Mouse (Mus musculus): ENCODE measurements around the gene Myh2.
A peak's percentile ranks its signal among the peaks of the same experiment; 100 is the strongest.

Myh2 gene

GRCm38 (mm10) chr11:67151651-67152630 lies 18.9 kb upstream of the Myh2 start:
- DNase-seq (ENCODE audit: extremely low spot score, low spot score): no peak

DNA sequence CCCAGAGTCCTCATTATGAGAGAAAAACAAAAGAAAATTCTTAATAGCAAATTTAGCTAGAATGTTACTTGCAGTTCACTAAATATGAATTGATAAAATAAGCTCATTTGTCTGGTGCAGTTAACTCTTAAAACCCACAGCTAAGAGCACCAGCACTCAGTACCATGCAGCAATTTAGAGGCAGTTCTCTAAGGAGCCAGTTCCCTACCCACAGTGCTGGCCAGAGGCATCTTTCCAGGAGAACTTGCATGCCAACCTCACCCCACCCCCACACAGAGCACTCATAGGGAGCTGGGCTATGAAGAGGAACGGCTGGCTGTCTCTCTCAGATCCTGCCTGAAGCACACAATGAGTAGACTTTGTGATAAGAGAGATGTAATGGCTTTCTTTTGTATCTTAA lies 17.7 kb upstream of the Myh2 start:
- no peak for DNase-seq (ENCODE audit: extremely low spot score, low spot score)

- DNase-seq (ENCODE audit: extremely low spot score, low spot score): no peak
Observed at GRCm38 (mm10) chr11:67153843-67154242, 17.0 kb upstream of the Myh2 start.

DNA sequence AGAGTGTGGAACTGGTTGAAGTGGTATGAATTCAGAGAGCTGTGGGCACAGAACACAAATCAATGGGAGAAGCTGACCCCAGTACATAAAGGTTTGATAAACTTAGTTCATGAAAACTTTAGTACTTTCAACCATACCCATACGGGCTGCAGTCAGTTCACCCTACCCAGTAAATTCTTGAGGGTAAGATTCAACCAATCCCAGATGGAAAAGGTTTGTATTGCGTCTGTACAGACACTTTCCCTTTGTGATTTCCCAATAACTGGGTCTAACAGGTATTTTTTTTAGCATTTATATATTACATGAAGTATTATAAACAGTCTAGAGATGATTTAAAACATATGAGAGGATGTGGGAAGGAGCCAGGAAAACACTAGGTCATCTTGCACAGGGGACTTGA lies 15.2 kb upstream of the Myh2 start:
- no peak for DNase-seq (ENCODE audit: extremely low spot score, low spot score)

- no peak for DNase-seq (ENCODE audit: extremely low spot score, low spot score)
Observed at GRCm38 (mm10) chr11:67160131-67160530, 10.7 kb upstream of the Myh2 start.

DNA sequence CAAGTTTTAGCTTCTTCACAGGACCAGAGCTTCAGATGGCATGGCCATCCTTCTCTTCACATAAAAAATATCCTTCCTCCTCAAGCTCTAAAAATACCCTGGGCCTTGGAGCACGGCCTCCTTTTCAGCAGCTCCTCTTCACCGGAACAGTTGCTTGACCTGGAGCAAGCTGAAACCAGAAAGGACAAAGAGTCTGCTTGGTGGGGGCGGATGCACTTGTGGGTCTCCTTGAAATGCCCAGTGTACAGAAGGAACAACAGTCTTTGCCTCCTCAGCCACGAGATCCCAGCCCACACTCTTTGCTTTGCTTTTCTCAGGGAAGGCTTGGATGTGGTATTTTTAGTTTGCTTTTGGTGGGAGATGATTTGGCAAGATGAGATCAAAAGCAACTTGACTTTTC lies 7.1 kb upstream of the Myh2 start:
- no peak for DNase-seq (ENCODE audit: extremely low spot score, low spot score)

- DNase-seq (ENCODE audit: extremely low spot score, low spot score): no peak
Observed at GRCm38 (mm10) chr11:67164851-67165250, 6.0 kb upstream of the Myh2 start.

GRCm38 (mm10) chr11:67169301-67169700 lies 1.5 kb upstream of the Myh2 start:
- peak; percentile 15 for DNase-seq (ENCODE audit: extremely low spot score, low spot score)

DNA sequence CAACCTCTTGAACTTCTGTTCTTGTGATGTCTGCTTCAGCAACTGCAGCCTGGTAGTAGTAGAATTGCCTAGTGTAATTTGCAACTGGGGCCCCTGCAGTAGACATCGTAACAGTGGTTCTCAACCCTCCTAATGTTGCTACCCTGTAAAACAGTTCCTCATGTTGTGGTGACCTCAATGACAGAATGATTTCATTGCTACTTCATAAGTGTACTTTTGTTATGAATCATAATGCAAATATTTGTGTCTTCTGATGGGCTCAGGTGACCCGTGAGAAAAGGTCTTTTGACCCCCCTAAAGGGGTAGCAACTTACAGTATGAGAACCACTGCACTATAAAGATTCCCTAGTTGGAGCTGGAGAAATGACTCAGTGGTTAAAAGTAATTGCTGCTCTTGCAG lies 1.6 kb downstream of the Myh2 start:
- no peak for DNase-seq (ENCODE audit: extremely low spot score, low spot score)

DNA sequence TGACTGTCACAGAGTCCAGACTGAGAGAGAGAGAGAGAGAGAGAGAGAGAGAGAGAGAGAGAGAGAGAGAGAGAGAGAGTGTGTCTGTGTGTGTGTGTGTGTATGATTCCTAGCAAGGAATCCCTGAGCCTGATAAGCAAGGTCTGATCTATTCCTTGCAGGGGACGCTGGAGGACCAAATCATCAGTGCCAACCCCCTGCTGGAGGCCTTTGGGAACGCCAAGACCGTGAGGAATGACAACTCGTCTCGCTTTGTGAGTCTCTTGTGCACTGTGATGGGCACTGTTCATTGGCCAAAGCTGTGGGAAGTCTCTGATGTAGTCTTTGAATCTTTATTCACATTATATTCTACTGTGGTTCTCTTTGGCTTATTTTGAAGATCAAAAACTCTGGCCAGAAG lies 5.5 kb downstream of the Myh2 start:
- no peak for DNase-seq (ENCODE audit: extremely low spot score, low spot score)

GRCm38 (mm10) chr11:67190316-67190715 lies 19.5 kb downstream of the Myh2 start:
- no peak for DNase-seq (ENCODE audit: extremely low spot score, low spot score)

- DNase-seq (ENCODE audit: extremely low spot score, low spot score): no peak
Observed at GRCm38 (mm10) chr11:67190814-67191213, 20.0 kb downstream of the Myh2 start.

DNA sequence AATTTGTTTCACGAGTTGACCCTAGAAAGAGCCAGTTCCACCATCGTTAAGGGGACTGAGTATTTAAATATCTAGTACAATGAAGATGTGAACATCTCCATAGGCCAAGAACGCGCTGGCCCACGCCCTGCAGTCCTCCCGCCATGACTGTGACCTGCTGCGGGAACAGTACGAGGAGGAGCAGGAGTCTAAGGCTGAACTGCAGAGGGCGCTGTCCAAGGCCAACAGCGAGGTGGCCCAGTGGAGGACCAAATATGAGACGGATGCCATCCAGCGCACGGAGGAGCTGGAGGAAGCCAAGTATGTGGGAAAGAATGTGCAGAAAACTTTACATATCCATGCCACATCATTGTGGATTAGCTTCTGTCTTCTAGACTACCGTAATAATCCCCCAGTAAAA lies 20.7 kb downstream of the Myh2 start:
- DNase-seq (ENCODE audit: extremely low spot score, low spot score): no peak

GRCm38 (mm10) chr11:67199321-67199720 lies 28.5 kb downstream of the Myh2 start:
- DNase-seq (ENCODE audit: extremely low spot score, low spot score): no peak

DNA sequence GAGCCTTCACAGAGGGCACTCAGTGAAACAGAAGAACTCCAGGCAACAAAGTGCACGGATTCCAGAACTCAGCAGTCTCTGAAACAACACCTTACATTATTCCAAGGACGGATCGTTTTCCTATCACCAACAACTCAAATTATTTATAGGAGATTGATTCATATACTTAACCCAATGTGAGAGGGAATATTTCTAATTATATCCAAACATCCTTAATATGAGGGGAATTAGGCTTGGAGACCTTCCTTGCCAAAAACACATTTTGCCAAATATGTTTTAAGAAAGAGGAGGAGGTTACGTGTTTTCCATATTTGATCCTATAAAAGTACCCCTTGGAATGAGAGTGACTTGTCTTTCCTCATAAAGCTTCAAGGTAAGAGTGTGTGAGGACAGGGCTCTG lies 28.9 kb downstream of the Myh2 start, which contains the start of gene Myh1:
TSS of gene Myh1 (plus strand) at position 301 of the 400 bp plus-strand sequence.
- DNase-seq (ENCODE audit: extremely low spot score, low spot score): no peak

DNA sequence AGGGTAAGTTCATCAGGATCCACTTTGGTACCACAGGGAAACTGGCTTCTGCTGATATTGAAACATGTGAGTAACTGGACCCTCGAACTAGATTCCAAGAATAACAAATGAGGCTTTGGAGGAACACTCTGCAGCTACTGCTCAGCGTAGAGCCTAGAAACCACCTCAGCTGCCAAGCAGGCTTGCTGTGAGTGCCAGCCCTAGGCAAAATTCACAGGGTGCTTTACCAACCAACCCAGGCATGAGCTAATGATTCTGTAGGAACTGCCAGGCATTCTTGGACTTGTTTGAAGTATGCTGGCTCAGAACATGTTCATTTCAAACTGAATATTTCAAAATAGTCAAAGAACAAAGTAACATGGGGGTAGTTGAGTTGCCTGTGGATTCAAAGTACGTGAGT lies 33.9 kb downstream of the Myh2 start:
- no peak for DNase-seq (ENCODE audit: extremely low spot score, low spot score)

DNA sequence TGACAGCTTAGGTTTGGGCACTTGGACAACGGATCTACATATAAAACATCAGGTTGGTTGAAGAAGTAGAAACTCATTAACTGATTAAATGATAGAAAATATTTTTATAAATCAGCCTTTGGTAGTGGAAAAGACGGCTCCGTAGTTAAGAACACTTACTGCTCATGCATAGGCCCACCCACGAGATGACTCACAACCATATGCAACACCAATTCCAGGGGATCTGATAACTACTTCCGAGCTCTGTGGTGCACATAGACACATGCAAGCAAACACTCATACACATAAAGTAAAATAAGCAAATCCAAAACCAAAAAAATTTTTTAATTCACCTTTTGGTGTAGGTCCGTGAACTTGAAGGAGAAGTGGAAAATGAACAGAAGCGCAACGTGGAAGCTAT lies 51.0 kb downstream of the Myh2 start:
- no peak for DNase-seq (ENCODE audit: extremely low spot score, low spot score)

GRCm38 (mm10) chr11:67224466-67224865 lies 53.6 kb downstream of the Myh2 start:
- no peak for DNase-seq (ENCODE audit: extremely low spot score, low spot score)

DNA sequence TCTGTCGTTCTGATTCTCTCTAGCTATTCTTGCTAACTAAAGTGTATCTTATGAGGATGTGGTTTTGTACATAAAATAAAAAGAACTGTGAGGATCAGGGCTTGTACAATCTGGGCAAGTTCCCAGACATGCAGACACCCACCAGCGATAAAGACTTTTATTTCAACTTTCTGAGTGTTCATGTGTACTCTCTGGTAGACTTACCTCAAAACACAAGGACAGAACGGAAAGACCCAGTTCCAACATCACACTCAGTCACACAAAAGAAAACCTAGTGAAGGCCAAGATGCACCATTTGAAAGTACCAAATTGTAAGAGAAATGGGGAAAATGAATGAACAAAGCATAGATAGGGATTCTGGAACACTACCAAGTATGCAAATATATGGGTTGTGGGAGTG lies 57.9 kb downstream of the Myh2 start:
- no peak for DNase-seq (ENCODE audit: extremely low spot score, low spot score)

DNA sequence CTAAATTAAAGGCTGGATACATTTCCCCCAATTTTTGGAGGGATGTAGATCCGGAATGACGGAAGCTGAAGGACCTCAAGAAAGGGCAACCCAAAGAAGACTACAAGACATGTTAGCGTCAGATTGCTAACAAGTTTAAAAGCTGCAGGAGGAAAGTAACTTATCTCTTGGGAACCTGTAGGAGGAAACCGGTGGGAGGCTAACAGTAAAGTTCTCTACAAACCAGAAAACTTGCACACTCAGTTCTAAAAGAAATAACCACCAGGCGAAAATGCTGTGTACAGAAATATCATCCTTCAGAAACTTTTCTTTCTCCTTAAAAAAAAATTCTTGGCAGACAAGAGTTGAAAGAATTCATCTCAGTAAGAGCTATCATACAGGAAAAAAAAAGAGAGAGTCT lies 58.3 kb downstream of the Myh2 start:
- DNase-seq (ENCODE audit: extremely low spot score, low spot score): no peak

DNA sequence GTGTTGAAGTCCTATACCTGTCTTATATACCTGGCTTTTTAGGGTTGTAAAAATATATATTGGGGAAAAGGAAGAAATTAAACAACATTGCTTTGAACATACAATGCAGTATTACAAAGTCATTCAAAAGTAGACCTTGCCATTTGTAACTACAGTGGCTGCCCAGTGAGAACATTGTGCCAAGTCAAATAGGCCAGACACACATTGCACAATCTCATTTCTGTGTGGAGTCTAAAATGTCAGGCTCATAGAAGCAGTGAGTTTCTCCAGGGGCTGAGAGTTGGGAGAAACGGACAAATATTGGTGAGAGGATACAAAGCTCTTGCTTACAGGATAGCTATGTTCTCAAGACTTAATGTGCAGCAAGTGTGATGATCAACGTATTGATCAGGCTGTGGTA lies 59.1 kb downstream of the Myh2 start:
- no peak for DNase-seq (ENCODE audit: extremely low spot score, low spot score)

DNA sequence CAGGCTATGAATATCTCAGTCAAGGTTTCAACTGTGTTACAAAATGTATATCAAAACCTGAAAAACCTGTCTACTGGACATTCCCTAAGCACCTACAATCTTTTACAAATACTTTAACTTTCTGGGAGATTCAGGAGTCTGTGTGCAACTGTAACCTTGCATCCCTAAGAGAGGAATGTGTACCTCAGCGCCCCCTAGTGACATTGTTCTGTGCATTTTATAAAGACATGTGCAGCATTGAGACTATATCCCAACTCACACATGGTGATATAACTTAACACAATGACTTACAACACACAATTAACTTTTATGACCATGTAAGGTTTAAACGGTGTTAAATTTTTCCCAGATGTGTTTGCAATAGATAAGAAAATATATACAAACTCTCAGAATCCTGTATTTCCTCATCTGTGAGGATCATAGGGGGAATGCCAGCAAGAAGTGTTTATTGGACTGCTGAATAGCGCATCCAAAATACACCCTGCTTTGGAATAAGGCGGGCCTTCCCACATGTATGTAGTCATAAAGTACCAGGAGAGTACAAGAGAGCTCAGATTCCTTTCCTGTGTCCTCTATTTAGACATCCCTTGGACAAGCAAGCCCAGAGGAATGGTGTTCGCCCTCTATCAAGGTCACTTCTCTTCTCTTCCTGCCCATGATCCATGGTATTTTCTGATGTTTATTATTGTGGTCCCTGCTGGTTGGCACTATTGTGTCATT lies 65.0 kb downstream of the Myh2 start:
- peak; percentile 24 for DNase-seq (ENCODE audit: extremely low spot score, low spot score)

DNA sequence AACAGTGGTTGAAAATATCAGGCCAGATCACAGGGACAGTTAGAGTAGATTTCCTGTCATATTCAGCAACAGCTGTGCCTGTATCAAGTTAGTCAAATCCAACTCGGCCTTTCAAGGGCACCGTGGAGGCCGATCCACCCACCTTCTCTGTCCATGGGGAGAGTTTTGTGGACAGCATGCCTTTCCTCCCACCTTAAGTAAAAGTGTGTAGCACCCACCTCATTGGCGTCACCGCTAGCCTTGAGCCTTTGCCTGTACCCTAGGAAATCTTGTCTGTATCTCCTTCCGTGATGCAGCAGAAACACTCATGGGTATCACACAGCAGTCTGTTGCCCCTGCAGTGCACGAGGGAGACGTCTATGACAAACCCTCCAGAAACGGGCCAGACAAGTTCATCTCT lies 66.0 kb downstream of the Myh2 start:
- no peak for DNase-seq (ENCODE audit: extremely low spot score, low spot score)
